Mouse (Mus musculus): ENCODE measurements around the gene Epb41. TPM values are rescaled to one million over a fixed set of nuclear protein-coding genes. Genes with fewer than 3 reads are reported as not detected.

Gene Epb41
- polyA plus RNA-seq, 1 experiment from 2014 or later, result 22.2 TPM

DNA sequence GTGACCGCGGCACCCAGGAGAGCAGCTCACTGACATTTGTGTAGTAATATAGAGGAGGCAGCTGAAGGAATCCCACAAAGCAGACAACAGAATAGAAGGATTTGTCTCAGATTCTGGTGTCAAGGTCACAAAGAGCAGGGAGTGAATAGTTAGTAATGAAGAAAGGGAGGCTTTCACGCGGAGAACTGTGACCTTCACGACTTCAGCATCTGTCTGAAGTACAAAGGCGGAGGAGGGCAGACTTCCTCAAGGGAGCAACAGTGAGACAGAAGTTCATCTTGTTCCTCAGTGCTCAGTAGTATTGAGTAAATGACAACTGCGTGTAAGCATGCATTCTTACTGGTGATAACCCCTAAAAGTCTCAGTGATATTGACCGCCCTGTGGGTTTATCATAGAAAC lies 124.5 kb downstream of the Epb41 start:
- no peak for ATAC-seq

DNA sequence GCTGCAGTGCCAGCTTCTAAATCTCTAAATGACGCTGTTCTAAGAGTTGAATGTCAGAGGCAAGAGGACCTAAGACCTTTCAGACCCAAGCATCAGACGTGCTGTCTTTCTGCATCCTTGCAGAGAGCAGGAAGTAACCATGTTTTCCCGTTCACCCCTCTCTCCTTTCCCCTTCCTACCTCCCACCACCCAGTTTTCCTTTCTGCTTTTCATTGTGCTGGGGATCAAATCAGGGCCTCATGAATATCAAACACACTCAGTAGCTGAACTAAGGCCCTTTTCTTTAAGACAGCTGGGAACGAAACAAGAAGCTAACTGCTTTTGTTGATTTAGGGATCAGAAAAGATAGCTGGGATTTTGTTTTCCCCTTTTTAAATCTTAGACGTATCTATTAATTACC lies 125.2 kb downstream of the Epb41 start:
- Histone ChIP-seq H3K9ac (ENCODE audit: low read depth, low read length) (no peak overlapping the region), H3K27ac (ENCODE audit: low read depth, low read length) (no peak overlapping the region), H3K9me3 (ENCODE audit: control insufficient read depth) (no peaks in the 10 kb centered on the region), H3K27me3 (replicated peaks; ENCODE audit: control insufficient read depth, insufficient read depth, low read length) (no peaks in the 10 kb centered on the region), H3K4me2 (replicated peaks; ENCODE audit: low read depth) (no peak overlapping the region), H3K4me3 (ENCODE audit: low read depth, low read length) (no peak overlapping the region), H3K36me3 (ENCODE audit: control insufficient read depth, insufficient read depth) (peaks cover 12% of the 10 kb centered on the region; the same call in 1 of the 2 replicates), H3K4me1 (replicated peaks; ENCODE audit: control insufficient read depth, insufficient read depth, low read length) (no peaks in the 10 kb centered on the region)
- ATAC-seq, result no peak
- TF ChIP-seq CTCF (IDR thresholded peaks at IDR 0.05; ENCODE audit: low read depth), result no peak
- 55% methylated on average over 5 of the region's 5 CpGs for WGBS

More for the DNA sequence above, 124.5 kb downstream of the Epb41 start:
- H3K4me2 ChIP-seq (replicated peaks; ENCODE audit: low read depth), result no peak overlapping the region
- H3K27me3 ChIP-seq (replicated peaks; ENCODE audit: control insufficient read depth, insufficient read depth, low read length), result no peaks in the 10 kb centered on the region
- H3K4me1 ChIP-seq (replicated peaks; ENCODE audit: control insufficient read depth, insufficient read depth, low read length), result no peaks in the 10 kb centered on the region
- no peak for TF ChIP-seq CTCF (IDR thresholded peaks at IDR 0.05; ENCODE audit: low read depth)
- WGBS, result 74% methylated on average over 8 of the region's 8 CpGs
- peaks cover 16% of the 10 kb centered on the region for H3K36me3 ChIP-seq (ENCODE audit: control insufficient read depth, insufficient read depth)
- H3K9ac ChIP-seq (ENCODE audit: low read depth, low read length), result no peak overlapping the region
- H3K9me3 ChIP-seq (ENCODE audit: control insufficient read depth), result no peaks in the 10 kb centered on the region
- H3K4me3 ChIP-seq (ENCODE audit: low read depth, low read length), result no peak overlapping the region
- no peak overlapping the region for H3K27ac ChIP-seq (ENCODE audit: low read depth, low read length)

DNA sequence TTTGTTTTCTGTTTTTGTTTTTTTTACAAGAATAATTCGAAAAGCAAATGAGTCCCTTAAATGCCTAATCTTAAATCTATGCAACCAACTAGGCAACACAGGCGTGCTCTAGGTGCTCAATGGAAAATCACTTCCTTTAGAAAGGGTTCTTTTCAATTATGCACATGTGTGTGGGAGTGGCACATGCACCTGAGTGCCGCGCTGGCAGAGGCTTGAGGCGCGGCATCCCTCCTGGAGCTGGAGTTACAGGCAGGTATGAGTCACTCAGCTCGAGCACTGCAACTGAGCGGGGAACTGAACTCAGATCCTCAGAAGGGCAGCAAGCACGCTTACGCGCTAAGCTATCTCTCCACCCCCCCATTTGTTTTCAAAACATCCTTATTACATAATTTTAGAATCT lies 127.3 kb downstream of the Epb41 start:
- ATAC-seq, result peak; percentile 56; the same call in 1 of the 2 replicates
- no peaks in the 10 kb centered on the region for H3K4me1 ChIP-seq (replicated peaks; ENCODE audit: control insufficient read depth, insufficient read depth, low read length)
- no peaks in the 10 kb centered on the region for H3K27me3 ChIP-seq (replicated peaks; ENCODE audit: control insufficient read depth, insufficient read depth, low read length)
- TF ChIP-seq CTCF (IDR thresholded peaks at IDR 0.05; ENCODE audit: low read depth), result no peak
- no peak overlapping the region for H3K27ac ChIP-seq (ENCODE audit: low read depth, low read length)
- H3K36me3 ChIP-seq (ENCODE audit: control insufficient read depth, insufficient read depth), result peaks cover 8% of the 10 kb centered on the region; the same call in 1 of the 2 replicates
- 64% methylated on average over 11 of the region's 11 CpGs for WGBS
- H3K9me3 ChIP-seq (ENCODE audit: control insufficient read depth), result no peaks in the 10 kb centered on the region
- H3K4me2 ChIP-seq (replicated peaks; ENCODE audit: low read depth), result no peak overlapping the region
- no peak overlapping the region for H3K9ac ChIP-seq (ENCODE audit: low read depth, low read length)
- no peak overlapping the region for H3K4me3 ChIP-seq (ENCODE audit: low read depth, low read length)

DNA sequence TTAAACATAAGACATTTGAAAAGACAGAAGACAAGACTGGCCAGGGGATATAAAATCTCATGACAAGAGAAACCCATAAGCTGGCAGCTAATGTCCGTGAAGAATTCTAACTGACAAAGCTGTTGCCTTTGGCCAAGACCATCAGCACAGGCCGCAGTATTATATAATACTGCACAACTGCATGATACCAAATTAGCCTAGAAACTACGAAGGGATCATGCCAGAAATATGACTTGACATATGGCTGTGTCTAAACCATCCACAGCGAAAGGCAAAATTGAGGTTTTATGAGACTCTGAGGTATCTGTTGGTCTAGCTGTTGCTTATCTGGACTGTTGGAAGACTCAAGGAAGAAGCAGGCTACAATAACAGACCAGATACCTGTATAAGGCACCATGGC lies 134.3 kb downstream of the Epb41 start:
- Histone ChIP-seq H3K27ac (ENCODE audit: low read depth, low read length) (no peak overlapping the region), H3K27me3 (replicated peaks; ENCODE audit: control insufficient read depth, insufficient read depth, low read length) (no peaks in the 10 kb centered on the region), H3K9ac (ENCODE audit: low read depth, low read length) (no peak overlapping the region), H3K36me3 (ENCODE audit: control insufficient read depth, insufficient read depth) (peaks cover 2% of the 10 kb centered on the region; the same call in 1 of the 2 replicates), H3K4me1 (replicated peaks; ENCODE audit: control insufficient read depth, insufficient read depth, low read length) (no peaks in the 10 kb centered on the region), H3K4me3 (ENCODE audit: low read depth, low read length) (no peak overlapping the region), H3K9me3 (ENCODE audit: control insufficient read depth) (no peaks in the 10 kb centered on the region), H3K4me2 (replicated peaks; ENCODE audit: low read depth) (no peak overlapping the region)
- no peak for TF ChIP-seq CTCF (IDR thresholded peaks at IDR 0.05; ENCODE audit: low read depth)
- 95% methylated on average over 4 of the region's 4 CpGs for WGBS
- no peak for ATAC-seq

DNA sequence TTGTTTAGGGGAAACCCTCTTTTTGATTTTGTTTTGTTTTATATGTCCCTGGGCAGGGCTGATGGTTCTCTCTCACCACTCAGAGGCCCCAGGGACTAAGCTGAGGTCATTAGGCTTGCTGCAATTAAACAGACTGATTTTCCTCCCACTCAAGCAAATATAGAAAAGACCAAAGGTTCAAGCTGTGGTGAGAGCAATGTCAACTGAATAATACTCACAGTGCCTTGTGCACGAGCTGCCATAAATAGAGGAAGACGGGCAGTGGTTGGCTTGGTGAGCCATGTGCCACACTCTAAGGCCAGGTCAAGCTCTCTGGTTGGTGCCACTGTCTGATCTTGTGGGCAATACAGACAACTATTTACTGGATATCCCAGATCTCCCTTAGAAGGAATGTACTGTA lies 135.7 kb downstream of the Epb41 start:
- Histone ChIP-seq H3K36me3 (ENCODE audit: control insufficient read depth, insufficient read depth) (peaks cover 13% of the 10 kb centered on the region; the same call in 1 of the 2 replicates), H3K4me3 (ENCODE audit: low read depth, low read length) (no peak overlapping the region), H3K27ac (ENCODE audit: low read depth, low read length) (peak overlapping the region; percentile 41; the same call in 1 of the 2 replicates), H3K27me3 (replicated peaks; ENCODE audit: control insufficient read depth, insufficient read depth, low read length) (no peaks in the 10 kb centered on the region), H3K9me3 (ENCODE audit: control insufficient read depth) (no peaks in the 10 kb centered on the region), H3K9ac (ENCODE audit: low read depth, low read length) (no peak overlapping the region), H3K4me2 (replicated peaks; ENCODE audit: low read depth) (no peak overlapping the region), H3K4me1 (replicated peaks; ENCODE audit: control insufficient read depth, insufficient read depth, low read length) (no peaks in the 10 kb centered on the region)
- WGBS, result 43% methylated on average over 2 of the region's 2 CpGs
- no peak for TF ChIP-seq CTCF (IDR thresholded peaks at IDR 0.05; ENCODE audit: low read depth)
- ATAC-seq, result peak; percentile 82

DNA sequence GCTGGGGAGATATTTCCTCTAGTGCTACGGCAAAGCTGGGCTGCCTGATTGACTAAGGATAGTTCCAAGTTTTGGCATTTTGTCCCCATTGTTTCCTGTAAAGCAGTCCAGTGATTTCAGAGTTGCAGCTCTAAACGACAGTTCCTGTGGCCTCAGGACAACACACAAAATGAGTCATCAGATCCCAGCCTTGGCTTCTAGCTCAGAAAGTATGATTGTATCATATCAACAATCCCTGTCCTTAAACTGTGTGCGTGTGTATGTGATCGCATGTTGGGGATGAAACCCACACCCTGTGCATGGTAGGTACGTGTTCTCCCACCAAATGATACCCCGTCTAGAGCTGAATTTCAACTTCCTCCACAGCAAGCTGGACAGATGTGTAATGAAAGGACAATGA lies 146.0 kb downstream of the Epb41 start:
- Histone ChIP-seq H3K9ac (ENCODE audit: low read depth, low read length) (no peak overlapping the region), H3K4me2 (replicated peaks; ENCODE audit: low read depth) (no peak overlapping the region), H3K9me3 (ENCODE audit: control insufficient read depth) (no peaks in the 10 kb centered on the region), H3K4me3 (ENCODE audit: low read depth, low read length) (no peak overlapping the region), H3K27ac (ENCODE audit: low read depth, low read length) (no peak overlapping the region), H3K4me1 (replicated peaks; ENCODE audit: control insufficient read depth, insufficient read depth, low read length) (no peaks in the 10 kb centered on the region), H3K36me3 (ENCODE audit: control insufficient read depth, insufficient read depth) (peaks cover 72% of the 10 kb centered on the region), H3K27me3 (replicated peaks; ENCODE audit: control insufficient read depth, insufficient read depth, low read length) (no peaks in the 10 kb centered on the region)
- WGBS, result 85% methylated on average over 6 of the region's 6 CpGs
- TF ChIP-seq CTCF (IDR thresholded peaks at IDR 0.05; ENCODE audit: low read depth), result no peak
- ATAC-seq, result no peak
